Mouse (Mus musculus): ENCODE results near the gene Tmbim7.
"Not testable (repeated sequence)": the region's sequence is repeated elsewhere in the genome, so short reads cannot be mapped to it uniquely, and the experiment has no call there.

Gene Tmbim7

DNA sequence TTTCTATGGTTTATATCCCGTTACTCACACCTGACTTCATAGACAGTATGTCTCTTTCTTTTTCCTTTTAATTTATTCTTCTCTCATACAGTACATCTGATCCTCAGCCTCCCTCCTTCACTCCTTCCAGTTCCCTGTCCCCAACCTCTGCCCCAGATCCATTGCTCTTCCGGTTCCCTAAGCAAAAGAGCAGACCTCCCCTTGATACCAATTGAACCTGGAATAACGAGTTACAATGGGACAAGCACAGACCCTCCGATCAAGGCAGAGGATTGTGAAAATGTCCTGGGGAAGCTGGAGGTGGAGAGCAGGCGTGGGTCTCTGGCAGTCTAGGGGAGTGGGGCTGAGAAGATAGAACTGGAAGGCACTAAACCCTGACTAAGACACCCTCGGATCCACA lies at the start of gene Tmbim7:
TSS of gene Tmbim7 (plus strand) at position 301 of the 400 bp plus-strand sequence.
- DNase-seq (ENCODE audit: low spot score in 2 of 2), result no peak

GRCm38 (mm10) chr5:3607114-3607513 lies 43.9 kb upstream of the Tmbim7 start:
- no peak for DNase-seq (ENCODE audit: low spot score in 2 of 2)

GRCm38 (mm10) chr5:3609241-3609640 lies 41.7 kb upstream of the Tmbim7 start:
- no peak for DNase-seq (ENCODE audit: low spot score in 2 of 2)

- not testable (repeated sequence) for DNase-seq (ENCODE audit: low spot score in 2 of 2)
Observed at GRCm38 (mm10) chr5:3611835-3612234, 39.1 kb upstream of the Tmbim7 start.

DNA sequence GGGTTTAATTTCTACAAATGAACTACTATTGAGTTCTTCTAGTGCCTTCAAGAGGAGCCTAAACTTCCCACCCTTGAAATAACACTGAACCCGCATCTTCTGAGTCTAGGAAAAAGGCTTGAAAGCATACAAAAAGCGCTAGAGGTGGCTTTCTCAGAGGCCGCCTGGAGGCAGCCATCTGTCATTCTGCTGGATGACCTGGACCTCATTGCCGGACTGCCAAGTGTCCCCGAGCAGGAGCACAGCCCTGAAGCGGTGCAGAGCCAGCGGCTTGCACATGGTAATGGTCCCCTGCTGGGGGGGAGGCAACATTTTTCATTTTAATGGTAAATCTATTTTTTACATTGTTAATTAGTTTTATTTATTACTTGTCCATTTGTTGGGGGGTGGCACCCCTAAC lies 30.5 kb upstream of the Tmbim7 start:
- no peak for DNase-seq (ENCODE audit: low spot score in 2 of 2)

GRCm38 (mm10) chr5:3630055-3630454 lies 20.9 kb upstream of the Tmbim7 start:
- DNase-seq (ENCODE audit: low spot score in 2 of 2), result no peak

DNA sequence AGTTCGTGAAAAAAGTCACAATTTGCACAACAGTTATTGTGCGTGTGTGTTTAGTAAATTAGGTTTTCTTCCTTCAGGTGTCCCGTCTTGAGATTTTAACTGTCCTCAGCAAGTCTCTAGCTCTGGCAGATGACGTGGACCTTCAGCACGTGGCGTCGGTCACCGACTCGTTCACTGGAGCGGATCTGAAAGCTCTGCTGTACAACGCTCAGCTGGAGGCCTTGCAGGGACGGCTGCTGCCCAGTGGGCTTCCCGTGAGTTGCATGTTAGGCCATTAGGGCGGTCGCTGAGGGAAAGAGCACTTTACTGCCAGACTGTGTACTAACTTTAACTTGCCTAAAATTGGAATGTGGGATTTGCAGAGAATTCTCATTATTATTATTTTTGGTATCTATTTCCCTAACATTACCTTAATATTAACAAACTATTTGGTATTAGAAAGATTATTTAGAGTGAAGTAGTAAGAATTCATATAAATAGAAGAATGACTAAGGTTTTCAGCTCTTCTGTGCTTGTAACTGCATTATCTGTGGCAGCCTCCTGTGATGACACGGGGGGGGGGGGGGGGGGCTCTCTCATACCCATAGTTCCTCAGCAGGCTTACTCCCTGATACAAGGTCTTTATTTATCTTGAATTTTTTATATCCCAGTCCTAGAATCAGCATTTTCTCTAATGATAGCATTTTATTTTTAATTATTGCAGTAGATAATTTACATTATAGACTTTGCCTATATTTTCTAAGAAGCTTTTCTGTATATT lies 19.3 kb upstream of the Tmbim7 start:
- DNase-seq (ENCODE audit: low spot score in 2 of 2), result no peak

DNA sequence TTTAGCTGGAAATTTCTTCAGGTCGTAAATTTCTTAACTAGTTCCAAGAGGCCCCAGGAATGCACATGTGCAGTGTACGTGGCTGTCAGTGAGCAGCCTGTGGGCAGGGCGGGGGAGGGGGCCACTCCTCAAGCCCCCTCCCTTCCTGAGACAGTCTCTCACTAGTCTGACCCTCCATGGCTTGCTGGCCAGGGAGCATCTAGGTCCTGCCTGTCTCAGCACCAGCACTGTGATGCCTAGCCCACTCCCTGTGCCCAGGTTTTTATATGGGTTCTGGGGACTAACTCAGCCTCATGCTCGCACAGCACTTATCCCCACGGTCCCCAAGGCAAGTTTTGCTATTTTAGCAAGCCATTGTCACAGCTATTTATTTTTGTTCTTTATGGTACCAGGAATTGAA lies 18.7 kb upstream of the Tmbim7 start:
- no peak for DNase-seq (ENCODE audit: low spot score in 2 of 2)

- no peak for DNase-seq (ENCODE audit: low spot score in 2 of 2)
Observed at GRCm38 (mm10) chr5:3633315-3633714, 17.7 kb upstream of the Tmbim7 start.

- no peak for DNase-seq (ENCODE audit: low spot score in 2 of 2)
Observed at GRCm38 (mm10) chr5:3633951-3634350, 17.0 kb upstream of the Tmbim7 start.

GRCm38 (mm10) chr5:3635286-3635685 lies 15.7 kb upstream of the Tmbim7 start:
- no peak for DNase-seq (ENCODE audit: low spot score in 2 of 2)

GRCm38 (mm10) chr5:3644621-3645020 lies 6.4 kb upstream of the Tmbim7 start:
- no peak for DNase-seq (ENCODE audit: low spot score in 2 of 2)

GRCm38 (mm10) chr5:3645326-3645725 lies 5.7 kb upstream of the Tmbim7 start:
- DNase-seq (ENCODE audit: low spot score in 2 of 2), result no peak

GRCm38 (mm10) chr5:3646539-3646938 lies 4.4 kb upstream of the Tmbim7 start:
- no peak for DNase-seq (ENCODE audit: low spot score in 2 of 2)

- peak; percentile 52 to 67 for DNase-seq (ENCODE audit: low spot score in 2 of 2)
Observed at GRCm38 (mm10) chr5:3646991-3647707, 3.8 kb upstream of the Tmbim7 start.

DNA sequence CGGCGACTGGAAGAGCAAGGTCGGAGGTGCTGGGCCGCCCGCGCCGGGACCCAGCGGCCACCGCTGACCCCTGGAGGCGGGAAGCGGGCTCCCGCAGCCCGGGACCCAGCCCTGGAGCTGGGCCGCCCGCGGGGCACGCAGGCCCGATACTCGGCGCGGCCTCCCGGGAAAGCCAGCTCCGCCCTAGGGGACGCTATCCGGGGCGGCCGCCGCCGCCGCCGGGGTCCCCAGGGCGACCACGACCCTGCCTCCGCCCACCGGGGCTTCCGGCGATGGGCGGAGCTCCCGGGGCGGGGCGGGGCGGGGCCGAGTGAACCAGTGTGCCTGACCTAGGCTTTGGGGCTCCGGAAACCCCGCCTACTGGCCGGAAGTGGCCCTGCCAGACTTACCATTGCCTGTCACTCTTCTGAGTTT lies 3.3 kb upstream of the Tmbim7 start:
- DNase-seq (ENCODE audit: low spot score in 2 of 2), result peak; percentile 75 to 79

- DNase-seq (ENCODE audit: low spot score in 2 of 2), result no peak
Observed at GRCm38 (mm10) chr5:3648206-3648848, 2.7 kb upstream of the Tmbim7 start.

DNA sequence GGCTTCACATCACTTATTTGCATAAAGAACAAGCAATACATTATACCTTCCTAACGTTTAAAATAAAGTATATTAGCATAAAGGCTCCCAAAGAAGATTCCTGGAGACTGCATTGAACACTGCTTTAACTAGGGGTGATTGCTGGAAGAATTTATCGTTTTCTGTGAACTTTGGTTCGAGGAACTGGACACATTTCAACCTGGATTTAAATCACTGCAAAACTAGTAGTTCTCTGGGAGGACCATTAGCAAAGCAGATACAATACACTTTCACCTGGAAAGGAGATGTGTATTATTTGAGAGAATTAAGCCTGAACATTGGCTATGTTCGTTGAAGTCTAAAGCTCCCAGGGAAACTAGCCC lies 2.2 kb upstream of the Tmbim7 start:
- no peak for DNase-seq (ENCODE audit: low spot score in 2 of 2)

- DNase-seq (ENCODE audit: low spot score in 2 of 2), result no peak
Observed at GRCm38 (mm10) chr5:3651621-3652020, 640 bp downstream of the Tmbim7 start.

- not testable (repeated sequence) for DNase-seq (ENCODE audit: low spot score in 2 of 2)
Observed at GRCm38 (mm10) chr5:3652903-3653575, 2.1 kb downstream of the Tmbim7 start.

DNA sequence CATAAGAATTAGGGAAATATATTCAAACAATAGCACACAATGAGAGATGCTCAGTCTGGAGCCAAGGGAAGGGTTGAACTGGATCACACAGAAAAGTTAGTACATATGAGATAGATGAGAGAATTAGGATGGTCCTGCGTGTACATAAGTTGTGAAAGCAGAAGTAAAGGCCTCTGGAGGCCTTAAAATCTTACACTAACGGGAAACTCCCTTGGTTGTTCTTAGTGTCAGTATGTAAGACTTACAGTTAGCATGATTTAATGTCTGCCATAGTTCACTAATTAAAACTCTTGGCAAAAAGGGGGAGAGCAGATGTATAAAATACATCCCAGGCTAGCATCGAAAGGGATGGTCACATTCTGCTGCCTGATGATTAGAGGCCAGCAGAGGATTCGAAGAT lies 2.8 kb downstream of the Tmbim7 start:
- DNase-seq (ENCODE audit: low spot score in 2 of 2), result no peak

- DNase-seq (ENCODE audit: low spot score in 2 of 2), result no peak
Observed at GRCm38 (mm10) chr5:3657085-3657484, 6.1 kb downstream of the Tmbim7 start, which contains the start of gene Gatad1. TSS of gene Gatad1 (minus strand) at chr5:3657185.
